Mouse (Mus musculus) gastrocnemius, postnatal 36 days (tissue): Measurements from ENCODE around the gene Arhgef3. TPM values are rescaled to one million over a fixed set of nuclear protein-coding genes. Genes with fewer than 3 reads are reported as not detected.

ENCODE experiments used
- DNase-seq, 2 experiments: peaks; one replicate each; pipeline ENCODE4 v3.0.0; 2022
- intact Hi-C: fragments of 180-260 bp; cut with DNase I; formaldehyde crosslinking; loops from one replicate; pipeline ENCODE4 v1.15.1; 2025
- total RNA-seq, 2 experiments: library from RNA; stranded (reverse); gene quantifications; 2 replicates each; pipeline ENCODE4 v1.2.3; 2021

The Arhgef3 gene
- total RNA-seq, 2 experiments from 2014 or later = 8.7 to 10.1 TPM

DNA sequence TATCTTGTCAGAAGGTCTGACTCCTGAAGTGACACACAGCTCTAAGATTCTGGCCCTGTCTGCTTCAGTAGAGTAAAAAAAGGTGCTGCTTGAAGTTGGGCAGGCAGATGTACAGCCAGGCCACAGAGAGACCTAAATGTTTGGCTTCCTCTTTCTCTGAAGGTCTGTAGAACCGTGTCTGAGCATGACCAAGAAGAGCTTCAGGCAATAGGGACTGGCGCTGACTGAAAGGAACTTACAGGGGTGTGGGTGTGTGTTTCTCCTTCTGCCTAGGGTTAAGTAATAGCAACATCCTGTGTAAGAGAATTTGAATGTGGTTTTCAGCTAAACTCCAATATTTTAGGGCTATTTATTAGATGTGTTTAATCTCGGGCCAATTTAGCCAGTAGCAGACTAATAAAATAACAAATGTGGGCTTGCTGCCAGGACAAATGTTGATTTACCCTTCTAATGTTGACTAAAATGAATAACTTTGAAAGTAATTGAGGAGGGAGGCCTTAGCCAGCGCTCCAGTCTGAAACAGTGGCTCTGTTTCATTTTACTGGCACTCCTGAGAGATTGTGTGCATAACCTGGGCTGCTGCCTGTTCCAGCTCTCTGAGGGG lies 236.9 kb downstream of the Arhgef3 start:
- intact Hi-C loops = no loop called here

DNA sequence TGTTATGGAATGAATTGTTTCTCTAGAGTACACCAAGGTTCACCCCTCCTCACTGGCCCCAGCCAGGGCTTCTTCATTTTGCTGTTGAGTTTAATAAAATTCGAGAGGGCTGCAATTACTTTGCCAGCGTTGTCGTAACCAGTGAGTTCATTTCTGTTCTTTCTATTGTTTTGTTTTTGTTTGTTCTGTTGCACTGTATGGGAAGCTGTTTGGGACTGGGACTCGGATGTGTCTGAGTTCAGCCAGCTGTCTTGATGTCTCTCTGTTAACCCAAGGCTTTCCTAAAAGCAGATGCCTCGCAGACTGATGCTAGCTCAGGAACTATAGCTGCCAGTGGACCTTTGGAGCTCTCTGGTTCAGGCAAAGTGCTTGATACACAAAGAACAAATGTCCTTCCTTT lies 237.8 kb downstream of the Arhgef3 start:
- intact Hi-C loops = no loop called here
- no peak for DNase-seq

More for the DNA sequence above, 236.9 kb downstream of the Arhgef3 start:
- DNase-seq = no peak

DNA sequence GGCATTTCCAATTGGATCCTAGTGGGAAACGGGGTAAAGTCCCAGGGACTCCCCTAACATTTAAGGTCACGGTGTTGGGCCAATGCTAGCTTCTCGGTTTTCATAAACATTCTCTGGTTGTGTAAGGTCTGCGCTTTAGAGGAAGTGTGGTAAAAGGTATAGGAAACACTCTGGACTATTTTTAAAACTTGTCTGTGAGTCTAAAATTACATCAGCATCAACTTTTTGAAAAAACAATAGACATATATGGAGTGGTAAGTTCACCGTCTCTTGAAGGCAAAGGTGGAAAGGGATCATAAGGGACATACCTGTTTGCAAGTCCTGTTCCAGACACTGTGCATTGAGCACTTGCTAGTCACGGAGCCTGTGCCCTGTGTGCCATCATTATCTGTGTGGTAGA lies 240.5 kb downstream of the Arhgef3 start:
- DNase-seq = no peak
- intact Hi-C loops = no loop called here

DNA sequence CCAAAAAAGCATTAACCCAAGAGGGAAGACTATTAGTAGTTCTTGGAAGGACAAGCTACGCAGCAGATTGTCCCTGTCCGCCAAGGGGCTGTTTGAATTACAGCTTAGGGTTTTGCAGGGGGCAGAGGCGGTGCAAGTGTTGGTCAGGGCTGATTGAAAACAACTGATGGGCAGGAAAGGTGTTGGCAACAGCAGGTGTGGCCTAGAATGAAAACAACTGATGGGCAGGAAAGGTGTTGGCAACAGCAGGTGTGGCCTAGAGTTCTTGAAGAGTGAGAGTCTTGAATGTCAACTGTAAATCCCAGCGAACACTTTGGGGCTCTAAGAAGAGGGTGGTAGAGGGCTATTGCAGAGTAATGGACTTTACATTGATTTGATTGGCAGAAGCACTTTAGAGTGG lies 241.2 kb downstream of the Arhgef3 start:
- intact Hi-C loops = no loop called here
- no peak for DNase-seq

DNA sequence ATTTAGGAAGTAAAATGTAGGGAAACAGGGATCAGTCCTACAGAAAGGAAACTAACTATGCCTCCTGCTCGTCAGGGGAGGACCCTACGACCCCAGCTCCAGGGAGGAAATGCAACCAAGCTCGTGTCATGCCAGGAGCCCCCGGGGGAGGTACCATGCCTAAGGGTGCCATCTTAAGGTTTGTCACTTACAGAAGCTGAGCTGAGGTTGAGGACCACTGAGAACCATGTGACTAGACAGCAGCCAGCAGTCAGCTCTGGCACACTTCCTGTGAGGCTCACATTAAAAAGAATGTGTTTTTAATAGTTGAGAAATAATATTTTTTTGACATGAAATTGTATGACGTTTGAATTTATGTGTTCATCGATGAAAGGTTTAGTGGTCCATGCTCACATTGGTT lies 242.4 kb downstream of the Arhgef3 start:
- no peak for DNase-seq
- intact Hi-C loops = no loop called here

DNA sequence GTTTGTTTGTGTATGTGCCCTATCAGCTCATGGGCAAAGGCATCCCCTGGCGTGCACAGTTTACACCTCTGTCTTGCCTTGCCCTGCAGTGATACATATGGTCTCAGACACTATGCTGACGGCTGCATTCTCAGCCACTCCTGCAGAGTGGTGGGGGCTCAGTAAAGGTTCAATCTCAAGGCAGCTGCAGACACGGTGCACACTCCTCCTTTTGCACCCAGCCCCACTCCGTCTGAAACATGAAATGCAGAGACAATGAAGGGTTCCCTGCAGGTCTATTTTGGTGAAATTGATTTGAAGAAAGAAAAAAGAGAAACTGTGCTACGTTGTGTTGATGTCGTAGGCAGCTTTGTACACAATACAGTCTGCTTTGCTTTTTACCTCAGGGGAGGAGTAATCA lies 243.5 kb downstream of the Arhgef3 start:
- intact Hi-C loops = no loop called here
- DNase-seq = no peak

DNA sequence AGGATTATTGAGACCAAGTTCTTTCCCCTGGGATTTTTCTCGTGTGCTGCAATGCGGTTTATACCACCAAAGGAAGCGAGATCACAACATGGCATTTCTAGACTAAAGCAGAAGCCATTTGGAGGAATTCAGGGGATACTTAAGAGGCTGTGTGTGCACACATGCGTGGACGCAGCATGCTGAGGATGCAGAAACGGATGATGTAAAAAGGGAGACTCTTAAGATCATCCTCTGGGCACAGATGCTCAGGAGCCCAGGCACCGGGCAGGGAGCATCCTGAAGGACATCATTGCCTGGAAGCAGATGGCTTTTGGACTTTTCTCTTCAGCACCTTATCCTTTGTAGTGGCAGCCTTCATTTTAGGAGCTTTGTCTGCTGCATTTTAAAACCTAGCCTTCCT lies 246.2 kb downstream of the Arhgef3 start:
- intact Hi-C loops = no loop called here
- DNase-seq = no peak

DNA sequence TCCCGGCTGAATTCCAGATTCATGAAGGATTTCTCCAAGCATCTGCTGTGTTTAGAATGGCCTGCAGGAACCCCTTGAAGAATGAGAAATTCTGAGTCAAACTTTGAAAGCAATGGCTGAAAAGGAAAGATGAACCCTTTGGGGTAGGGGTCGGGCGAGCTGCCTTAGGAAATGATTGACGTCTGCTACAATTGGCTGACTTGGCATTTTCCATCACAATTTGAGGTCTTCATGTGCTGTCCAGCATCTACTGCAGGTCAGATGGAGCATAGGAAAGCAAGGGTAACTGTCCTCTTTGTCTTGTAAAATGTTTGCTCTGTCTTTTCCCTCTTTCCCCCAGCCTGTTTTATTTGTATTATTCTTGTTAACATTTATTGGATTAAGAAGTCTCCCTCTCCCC lies 246.8 kb downstream of the Arhgef3 start:
- intact Hi-C loops = no loop called here
- DNase-seq = no peak

DNA sequence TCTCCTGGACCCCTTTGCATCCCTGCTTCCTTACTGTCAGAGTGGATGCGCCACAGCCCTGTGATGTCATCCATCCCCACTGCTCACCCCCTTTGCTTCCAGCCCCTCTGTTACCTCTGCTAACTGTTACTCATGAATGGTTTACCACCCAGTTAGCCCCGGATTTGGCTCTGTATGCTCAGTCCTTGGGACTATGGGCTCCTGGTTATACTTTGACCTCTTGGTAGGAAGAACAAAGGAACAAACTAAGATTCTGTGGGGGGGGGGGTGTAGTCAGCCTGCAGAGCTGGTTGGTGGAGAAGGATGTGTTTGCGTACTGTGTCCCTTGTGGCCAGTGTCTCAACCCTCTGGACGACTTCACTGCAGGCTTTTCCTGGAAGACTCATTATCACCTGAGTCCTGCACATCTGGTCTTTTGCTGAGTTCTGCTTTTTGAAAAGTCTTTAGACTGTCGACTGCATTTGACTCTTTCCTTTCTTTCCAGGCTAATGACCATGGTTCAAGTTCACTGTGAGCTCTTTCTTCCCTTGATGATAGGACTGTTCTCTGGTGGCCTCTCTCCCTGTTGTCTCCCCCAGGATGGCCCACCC lies 250.1 kb downstream of the Arhgef3 start:
- intact Hi-C loops = no loop called here
- no peak for DNase-seq

DNA sequence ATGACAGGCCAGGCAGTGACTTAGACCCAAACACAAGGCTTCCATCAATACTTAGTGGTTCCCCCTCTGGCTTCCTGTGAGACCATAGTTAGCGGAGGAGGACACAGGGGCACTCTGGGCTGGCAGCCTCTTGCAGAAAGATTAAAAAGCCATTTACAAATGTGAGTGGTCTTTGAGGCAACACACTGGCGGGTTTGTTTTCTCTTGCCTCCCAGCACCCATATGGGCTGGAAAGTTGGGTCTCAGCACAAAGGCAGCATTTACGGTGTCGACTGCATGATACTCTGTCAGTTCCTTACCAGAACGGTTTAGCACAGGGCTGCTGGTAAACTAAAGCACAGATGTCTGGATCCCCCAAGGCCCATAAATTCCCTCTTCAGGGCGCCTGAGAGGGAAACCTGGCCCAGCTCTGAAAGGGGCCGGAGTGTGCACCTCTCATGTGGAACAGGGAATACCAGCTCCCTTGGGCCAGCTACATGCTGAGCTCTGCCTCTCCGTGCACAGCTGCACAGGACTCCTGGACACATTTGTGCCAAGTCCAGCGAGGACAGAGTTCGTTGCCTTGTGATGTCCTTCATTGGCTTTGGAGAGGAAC lies 252.5 kb downstream of the Arhgef3 start:
- intact Hi-C loops = no loop called here
- DNase-seq = peak in 1 of 2 experiments; percentile 11

DNA sequence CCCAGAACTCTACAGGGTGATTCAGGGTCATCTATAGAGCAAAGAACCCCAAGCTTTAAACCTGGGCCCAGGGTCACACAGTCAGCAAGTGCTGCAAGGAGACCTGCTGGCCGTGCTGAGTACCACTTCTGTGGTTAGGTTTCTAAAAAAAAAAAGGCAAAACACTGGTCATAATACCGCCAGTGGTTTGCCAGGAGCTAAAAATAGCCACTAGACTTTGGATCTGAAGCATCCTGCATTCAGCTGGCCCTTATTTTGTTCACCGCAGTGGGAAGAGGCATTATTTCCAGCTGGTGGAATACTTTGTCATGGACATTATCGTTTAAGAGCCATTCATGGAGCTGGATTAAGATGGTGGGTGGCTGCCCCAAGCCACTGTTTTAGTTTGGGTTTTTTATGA lies 253.9 kb downstream of the Arhgef3 start:
- intact Hi-C loops = no loop called here
- peak in 1 of 2 experiments; percentile 24 for DNase-seq

DNA sequence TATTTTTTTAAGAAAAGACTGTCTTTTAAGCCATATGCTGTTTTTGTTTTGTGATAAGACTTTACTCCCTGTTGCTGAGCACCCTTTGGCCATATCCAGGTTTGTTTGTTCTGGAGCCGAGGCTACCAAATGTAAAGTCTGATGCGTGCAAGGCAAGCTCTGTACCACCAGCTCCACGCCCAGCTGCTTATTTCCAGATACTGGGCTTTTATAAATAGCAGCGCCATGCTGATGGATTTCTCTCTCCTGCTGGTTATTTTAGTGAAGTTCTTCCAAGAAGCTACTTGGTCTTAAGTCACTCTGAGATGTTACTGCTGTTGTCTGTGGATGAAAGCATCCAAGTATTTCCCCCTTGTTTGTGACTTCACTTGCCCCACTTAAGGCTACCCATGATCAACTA lies 254.8 kb downstream of the Arhgef3 start:
- DNase-seq = no peak
- intact Hi-C loops = no loop called here

DNA sequence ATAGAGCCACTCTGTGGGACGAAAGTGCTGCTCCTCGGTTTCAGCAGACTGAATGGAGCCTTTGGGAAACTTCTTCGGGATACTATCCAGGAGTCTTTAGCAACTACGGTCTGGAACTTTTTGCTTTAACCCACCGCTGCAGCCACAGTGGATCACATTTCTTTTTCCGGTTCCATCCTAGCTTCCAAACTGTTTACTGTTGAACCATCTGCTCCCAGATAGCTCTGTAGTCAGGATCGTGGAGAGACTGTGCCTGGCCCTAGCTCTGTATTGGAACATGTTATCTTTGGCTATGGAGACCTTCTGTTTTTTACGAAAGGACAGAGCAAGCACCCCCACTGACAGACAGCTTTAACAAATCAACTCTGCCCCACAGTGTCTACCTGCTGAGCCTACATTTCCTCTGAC lies 257.0 kb downstream of the Arhgef3 start:
- peak in 1 of 2 experiments; percentile 40 for DNase-seq
- intact Hi-C loops = no loop called here

DNA sequence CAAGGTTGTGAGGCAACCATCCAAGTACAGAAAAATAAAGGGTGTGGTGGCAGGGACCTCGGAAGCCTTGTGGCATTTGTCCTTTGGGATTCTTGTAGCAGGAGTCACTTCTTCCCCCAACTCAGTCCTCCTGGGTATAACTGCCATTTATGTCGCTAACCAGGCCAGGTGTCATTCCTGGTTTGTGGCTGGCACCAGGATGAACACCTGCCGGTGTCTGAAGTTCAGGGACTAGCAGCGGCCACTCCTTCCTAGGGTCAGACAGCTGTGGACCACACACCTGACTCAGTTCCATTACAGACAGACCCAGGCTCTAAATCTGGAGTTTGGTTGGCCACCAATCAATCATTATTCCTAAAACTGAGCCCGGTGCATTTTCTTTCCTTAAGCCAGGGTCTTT lies 258.8 kb downstream of the Arhgef3 start:
- intact Hi-C loops = no loop called here

DNA sequence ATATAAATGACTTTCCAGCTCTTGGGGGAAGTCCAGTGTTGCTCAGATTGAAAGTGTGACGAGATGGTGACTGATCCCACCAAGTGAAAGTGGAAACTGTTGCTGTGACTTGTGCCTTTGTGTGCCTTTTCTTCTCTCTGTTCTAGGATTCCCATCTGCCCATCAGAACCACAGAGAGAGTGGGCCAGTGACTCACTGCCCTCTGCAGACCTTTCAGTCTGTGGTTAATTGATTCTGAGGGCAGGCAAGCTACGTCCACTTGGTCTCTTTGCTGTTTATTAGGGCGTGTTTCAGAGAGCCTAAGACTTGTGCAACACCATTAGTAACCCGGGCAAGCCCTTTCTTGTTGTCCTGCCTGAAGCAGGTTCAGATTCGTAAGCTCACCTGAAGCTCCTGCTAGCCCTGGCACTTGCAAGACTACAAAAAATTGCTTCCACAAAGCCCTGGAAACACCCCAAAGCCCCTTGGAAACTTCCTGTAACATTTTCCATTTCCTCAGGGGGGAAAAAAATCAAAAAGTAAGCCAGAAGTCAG lies 261.5 kb downstream of the Arhgef3 start:
- DNase-seq = no peak
- intact Hi-C loops = no loop called here

More for the DNA sequence above, 258.8 kb downstream of the Arhgef3 start:
- no peak for DNase-seq

DNA sequence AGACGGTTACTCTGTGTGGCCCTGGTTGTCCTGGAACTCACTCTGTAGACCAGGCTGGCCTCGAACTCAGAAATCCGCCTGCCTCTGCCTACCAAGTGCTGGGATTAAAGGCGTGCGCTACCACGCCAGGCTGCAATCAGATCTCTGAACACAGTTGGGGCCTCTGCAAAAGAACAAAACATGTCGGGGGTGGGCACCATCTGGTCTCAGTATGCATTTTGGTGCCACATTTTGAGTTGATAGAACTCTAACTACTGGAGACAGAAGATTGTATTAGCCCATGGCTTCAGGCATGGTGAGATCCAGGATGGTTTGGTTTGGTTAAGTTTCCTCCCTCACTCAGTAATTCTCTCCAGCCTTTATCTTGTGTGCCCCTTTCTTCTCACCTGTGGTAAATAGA lies 264.0 kb downstream of the Arhgef3 start:
- no peak for DNase-seq
- intact Hi-C loops = no loop called here

DNA sequence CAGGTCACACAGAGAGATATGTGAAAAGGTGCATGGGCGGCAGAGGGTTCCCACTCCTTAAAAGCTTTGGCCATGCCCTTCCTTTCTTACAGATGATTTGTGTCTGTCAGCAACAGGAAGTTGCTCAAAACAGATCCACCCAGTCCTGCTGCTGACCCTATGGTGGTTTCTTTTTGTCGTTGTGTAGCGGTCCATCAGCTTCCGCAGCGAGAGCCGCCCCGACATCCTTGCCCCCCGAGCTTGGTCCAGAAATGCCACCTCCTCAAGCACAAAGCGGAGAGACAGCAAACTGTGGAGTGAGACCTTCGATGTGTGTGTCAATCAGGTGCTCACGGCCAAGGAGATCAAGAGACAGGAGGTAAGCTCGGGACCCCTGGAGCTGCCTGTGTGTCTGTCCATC lies 264.7 kb downstream of the Arhgef3 start:
- intact Hi-C loops = no loop called here
- no peak for DNase-seq

DNA sequence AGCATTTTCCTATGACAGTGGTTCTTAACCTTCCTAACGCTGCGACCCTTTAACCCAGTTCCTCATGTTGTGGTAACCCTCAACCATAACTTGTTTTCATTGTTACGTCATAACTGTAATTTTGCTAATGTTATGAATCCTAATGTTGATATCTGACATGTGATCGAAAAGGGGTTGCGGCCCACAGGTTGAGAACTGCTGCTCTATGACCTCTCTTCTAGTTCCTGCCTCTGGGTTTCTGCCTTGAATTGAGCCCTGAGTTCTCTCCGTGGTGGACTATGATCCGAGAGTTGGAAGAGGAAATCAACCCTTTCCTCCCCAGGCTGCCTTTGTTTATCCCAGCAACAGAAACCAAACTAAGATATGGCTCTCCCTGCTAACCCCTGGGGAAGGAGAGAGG lies 266.8 kb downstream of the Arhgef3 start:
- no peak for DNase-seq
- intact Hi-C loops = no loop called here

DNA sequence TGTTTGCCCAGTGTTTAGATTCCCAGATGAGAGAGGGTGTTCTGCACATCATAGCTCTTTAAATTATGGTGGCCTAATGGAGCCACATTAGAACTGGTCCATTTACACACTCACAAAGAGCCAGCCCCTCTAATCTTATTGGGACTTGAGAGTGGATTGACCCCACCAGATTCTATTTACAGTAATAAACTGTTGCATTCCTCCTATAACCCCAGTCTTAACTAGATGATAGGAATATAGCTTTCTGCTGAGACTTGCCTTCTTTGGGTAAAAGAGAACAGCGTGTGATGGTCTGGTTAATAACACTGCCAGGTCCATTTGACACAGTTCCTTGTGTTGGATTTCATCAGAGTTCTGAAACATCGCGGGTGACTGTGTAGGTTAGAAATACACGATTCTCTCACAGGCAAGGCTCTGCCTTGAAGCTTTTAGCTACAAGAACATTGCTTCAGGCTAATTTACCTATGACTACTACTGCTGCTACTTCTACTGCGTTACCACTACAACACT lies 268.7 kb downstream of the Arhgef3 start:
- intact Hi-C loops = no loop called here
- no peak for DNase-seq

DNA sequence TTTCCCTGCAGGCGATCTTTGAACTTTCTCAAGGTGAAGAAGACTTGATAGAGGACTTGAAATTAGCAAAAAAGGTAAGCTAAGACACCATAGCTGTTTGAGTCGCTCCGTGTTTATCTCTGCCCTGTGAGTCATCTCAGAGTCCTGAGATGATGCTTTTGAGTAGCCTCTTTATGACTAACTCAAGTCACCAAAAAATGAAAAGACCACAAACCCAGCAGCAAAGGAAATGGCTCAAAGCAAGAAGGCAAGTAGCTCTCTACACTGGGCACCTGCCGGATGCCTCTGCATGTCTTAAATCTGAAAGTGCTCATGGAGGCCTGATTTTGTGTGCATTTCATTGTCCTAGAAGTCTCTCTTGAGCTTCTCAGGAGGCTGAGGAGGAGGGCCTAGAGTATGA lies 269.4 kb downstream of the Arhgef3 start:
- intact Hi-C loops = no loop called here
- DNase-seq = no peak

DNA sequence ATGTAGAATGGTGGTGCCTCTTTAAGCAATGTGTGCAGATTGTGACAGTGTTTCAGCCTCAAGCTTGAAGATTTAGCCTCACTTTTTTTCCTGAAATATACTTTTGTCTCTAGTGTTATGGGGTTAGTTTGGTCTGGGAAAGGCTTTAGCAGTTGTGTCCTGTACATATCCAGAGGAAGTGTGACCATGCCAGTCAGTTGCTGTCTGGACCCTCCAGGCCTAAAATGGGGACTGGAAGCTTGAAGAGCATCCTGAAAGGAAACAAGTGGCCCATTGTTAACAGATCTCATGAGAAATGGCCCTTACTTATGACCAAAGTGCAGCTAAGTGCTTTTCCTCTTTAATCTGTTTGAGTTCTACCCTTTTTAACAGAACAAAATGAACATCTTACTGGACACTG lies 273.9 kb downstream of the Arhgef3 start:
- no peak for DNase-seq
- intact Hi-C loops = no loop called here

DNA sequence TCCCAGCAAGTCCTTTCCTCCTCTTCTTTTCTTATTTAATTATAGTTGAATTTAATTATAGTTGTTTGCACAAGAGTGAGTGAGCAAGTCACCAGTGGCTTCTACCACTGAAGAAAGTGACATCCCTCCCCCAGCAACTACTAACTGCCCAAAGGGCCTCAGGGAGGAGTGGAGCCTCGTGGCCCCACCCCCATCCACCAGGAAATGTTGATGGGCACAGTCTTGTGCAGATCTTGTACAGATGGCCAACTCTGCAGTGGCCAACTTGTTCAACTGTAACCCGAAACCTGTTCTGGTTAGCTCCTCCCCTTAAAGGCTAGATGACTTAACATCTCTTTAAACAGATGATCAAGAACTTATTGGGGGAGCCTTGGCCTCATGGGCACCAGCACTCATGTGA lies 275.0 kb downstream of the Arhgef3 start:
- no peak for DNase-seq
- intact Hi-C loops = no loop called here
